In the genomic region with DNA sequence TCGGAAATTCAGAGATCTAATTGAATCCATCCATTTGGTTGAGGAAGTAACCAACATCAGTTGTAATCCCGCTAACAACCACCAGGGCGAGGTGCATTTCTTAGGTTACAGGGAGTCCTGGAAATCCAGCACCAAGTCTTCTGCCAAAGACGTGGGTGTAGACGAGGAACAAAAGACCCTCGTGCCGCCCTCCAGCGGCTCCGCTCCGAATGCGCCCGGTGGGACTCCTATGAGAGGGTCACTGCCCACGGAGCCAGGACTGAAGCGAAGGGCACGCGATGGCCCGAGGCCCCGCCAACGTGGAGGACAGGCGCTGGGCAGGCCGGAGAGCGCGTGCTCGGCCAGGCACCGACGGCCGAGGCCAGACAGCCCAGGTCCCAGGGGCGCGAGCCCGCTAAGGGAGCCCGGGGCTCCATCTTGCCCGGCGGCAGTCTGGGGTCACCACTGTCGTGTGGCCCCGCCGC, we compare ENCODE assay signal across 8 mouse cellular contexts. TPM values are rescaled to one million over a fixed set of nuclear protein-coding genes. Genes with fewer than 3 reads are reported as not detected.
DNase-seq lines count a peak whose midpoint lies in the region; ATAC-seq and TF ChIP-seq lines count a peak whose summit lies in the region.

No protein-coding gene starts in this region.

- peak overlapping the region; percentile 49 for H3K4me3 ChIP-seq in intestine, postnatal 0 days (ENCODE audit: low read depth, low read length)
- H3K4me3 ChIP-seq in midbrain, embryonic 11.5 days (ENCODE audit: low read depth, low read length), result peak overlapping the region; percentile 47

- H3K27ac ChIP-seq in intestine, postnatal 0 days (ENCODE audit: low read depth, low read length), result peak overlapping the region; percentile 91
- H3K27ac ChIP-seq in midbrain, embryonic 11.5 days (ENCODE audit: low read depth, low read length), result peak overlapping the region; percentile 68

- H3K4me1 ChIP-seq in intestine, postnatal 0 days (replicated peaks; ENCODE audit: control insufficient read depth, insufficient read depth, low read length), result no peaks in the 10 kb centered on the region
- peaks cover 11% of the 10 kb centered on the region for H3K4me1 ChIP-seq in midbrain, embryonic 11.5 days (ENCODE audit: control insufficient read depth, insufficient read depth, low read length)

- WGBS in intestine, postnatal 0 days, result under 1% methylated on average over 36 of the region's 36 CpGs
- WGBS in midbrain, embryonic 11.5 days, result under 1% methylated on average over 35 of the region's 36 CpGs

- peaks cover 4% of the 10 kb centered on the region; the same call in 1 of the 2 replicates for H3K36me3 ChIP-seq in intestine, postnatal 0 days (ENCODE audit: control insufficient read depth, insufficient read depth)
- H3K36me3 ChIP-seq in midbrain, embryonic 11.5 days (ENCODE audit: control insufficient read depth, insufficient read depth, low read length), result no peaks in the 10 kb centered on the region

- DNase-seq in adrenal gland, postnatal 10 days, result peak; percentile 77
- peak; percentile 82 for DNase-seq in embryo, embryonic 11.5 days (ENCODE audit: low read depth, low spot score)
- peak; percentile 87 for DNase-seq in left cerebral cortex, postnatal 4 days
- peak; percentile 98 for DNase-seq in midbrain, embryonic 11.5 days (ENCODE audit: low spot score, missing footprints)
- DNase-seq in right cerebral cortex, postnatal 4 days, result peak; percentile 82
- peak; percentile 83 for DNase-seq in yolk sac, embryonic 10.5 days (ENCODE audit: low spot score)

- peak overlapping the region; percentile 79 for H3K4me2 ChIP-seq in intestine, postnatal 0 days (replicated peaks; ENCODE audit: low read depth)
- H3K4me2 ChIP-seq in midbrain, embryonic 11.5 days, result peak overlapping the region; percentile 49

- peak; percentile 82 for TF ChIP-seq CTCF in intestine, postnatal 0 days (IDR thresholded peaks at IDR 0.05; ENCODE audit: low read depth)

- peak overlapping the region; percentile 60 for H3K9ac ChIP-seq in intestine, postnatal 0 days (ENCODE audit: low read depth, low read length)
- H3K9ac ChIP-seq in midbrain, embryonic 11.5 days (ENCODE audit: low read length), result peak overlapping the region; percentile 62

- ATAC-seq in granulocyte monocyte progenitor cell, adult 5-6 weeks (replicated peaks; ENCODE audit: poor library complexity, severe bottlenecking), result peak; percentile 26
- ATAC-seq in intestine, postnatal 0 days, result peak; percentile 25
- peak; percentile 47 for ATAC-seq in midbrain, embryonic 11.5 days (ENCODE audit: low FRiP score)

- intact Hi-C loops in left cerebral cortex, postnatal 4 days (cut with DNase I), result no loop called here

- no peaks in the 10 kb centered on the region for H3K27me3 ChIP-seq in intestine, postnatal 0 days (replicated peaks; ENCODE audit: control insufficient read depth, insufficient read depth, low read length)
- H3K27me3 ChIP-seq in midbrain, embryonic 11.5 days (ENCODE audit: control insufficient read depth, insufficient read depth, low read length), result no peaks in the 10 kb centered on the region

- H3K9me3 ChIP-seq in intestine, postnatal 0 days (ENCODE audit: control insufficient read depth), result no peaks in the 10 kb centered on the region
- H3K9me3 ChIP-seq in midbrain, embryonic 11.5 days (ENCODE audit: control insufficient read depth, low read length), result no peaks in the 10 kb centered on the region

RNA-seq across cellular contexts. Expression of a gene that starts 1.1 kb away (rescaled TPM):
- 10 to 100 TPM; 42.5 to 55.0 TPM for total RNA-seq in adrenal gland, postnatal 10 days (2021)
- total RNA-seq in granulocyte monocyte progenitor cell, adult 5-6 weeks (2014; fragmentation: Nextera tagmentation), result 58.6 and 64.5 TPM in 2 replicates
- total RNA-seq in granulocyte monocyte progenitor cell, adult 5-6 weeks (2017), result 31.7 and 33.8 TPM in 2 replicates
- 7.8 and 10.1 TPM in 2 replicates for polyA plus RNA-seq in intestine, postnatal 0 days (2015; fragmentation: Nextera tagmentation; extraction: Ambion mirVana)
- total RNA-seq in left cerebral cortex, postnatal 4 days (2021), result 100 to 1,000 TPM; 103 to 116 TPM
- 62.5 and 63.3 TPM in 2 replicates for polyA plus RNA-seq in midbrain, embryonic 11.5 days (2014; fragmentation: Nextera tagmentation; extraction: Ambion mirVana)

Comparison
In these comparisons a context has a peak if more than half of its experiments do, and no peak if none do; other contexts are left out.
1. Peak in every context shown above with its lines: DNase-seq, ATAC-seq, H3K4me3 ChIP-seq and H3K27ac ChIP-seq.